ENCODE assay signal across 19 mouse cellular contexts in the genomic region with DNA sequence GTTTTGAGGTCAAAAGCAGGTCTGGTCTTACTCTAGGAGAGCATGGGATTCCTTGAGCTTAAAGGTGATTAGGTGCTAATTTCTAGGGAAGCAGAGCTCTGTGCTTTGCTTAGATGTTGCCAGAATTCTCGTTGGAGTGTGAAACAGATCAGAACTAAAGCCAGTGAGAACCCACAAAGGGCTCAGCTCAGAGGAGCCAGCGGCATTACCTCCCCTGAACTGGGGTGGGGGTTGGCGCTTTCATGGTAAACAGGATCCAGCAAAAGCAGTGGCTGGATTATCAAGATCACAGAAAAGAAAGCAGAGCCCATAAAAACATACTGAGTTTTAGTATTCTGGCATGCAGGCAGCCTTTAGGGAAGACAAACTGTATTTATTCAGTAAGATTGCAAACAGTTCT. TPM values are rescaled to one million over a fixed set of nuclear protein-coding genes. Genes with fewer than 3 reads are reported as not detected.
DNase-seq lines count a peak whose midpoint lies in the region; ATAC-seq and TF ChIP-seq lines count a peak whose summit lies in the region.
"Had no signal": no experiment of that assay in that cellular context is flagged by ENCODE, and none has a peak within 500 bp of the region (broad histone marks: within the 10 kb centered on the region; RNA-seq: fewer than 3 reads in every experiment).

No protein-coding gene starts in this region.

- no peaks in the 10 kb centered on the region for H3K27me3 ChIP-seq in midbrain, embryonic 14.5 days (ENCODE audit: control insufficient read depth, insufficient read depth, low read length)
- no peaks in the 10 kb centered on the region for H3K27me3 ChIP-seq in midbrain, postnatal 0 days (ENCODE audit: insufficient read depth, low read length)
- H3K27me3 ChIP-seq: heart, embryonic 15.5 days; liver, embryonic 15.5 days; neural tube, embryonic 13.5 days had no signal

- no peak overlapping the region for H3K4me2 ChIP-seq in midbrain, embryonic 14.5 days (ENCODE audit: low read length)
- no peak overlapping the region for H3K4me2 ChIP-seq in midbrain, postnatal 0 days (ENCODE audit: low read depth, low read length, poor library complexity, severe bottlenecking)
- H3K4me2 ChIP-seq: heart, embryonic 15.5 days; liver, embryonic 15.5 days; neural tube, embryonic 13.5 days had no signal

- no peaks in the 10 kb centered on the region for H3K4me1 ChIP-seq in midbrain, embryonic 14.5 days (ENCODE audit: control insufficient read depth, insufficient read depth, low read length)
- peaks cover 8% of the 10 kb centered on the region; the same call in 1 of the 2 replicates for H3K4me1 ChIP-seq in midbrain, postnatal 0 days (ENCODE audit: insufficient read depth, low read length)
- H3K4me1 ChIP-seq: liver, embryonic 15.5 days had no signal

- no peak for ATAC-seq in midbrain, embryonic 14.5 days (ENCODE audit: low FRiP score, low TSS enrichment)
- no peak for ATAC-seq in midbrain, postnatal 0 days (ENCODE audit: low FRiP score)
- ATAC-seq: inflammation-experienced regulatory T-cells, adult 6 months had no signal

- no peaks in the 10 kb centered on the region for H3K36me3 ChIP-seq in midbrain, embryonic 14.5 days (ENCODE audit: control insufficient read depth, insufficient read depth, low read length)
- H3K36me3 ChIP-seq in midbrain, postnatal 0 days (ENCODE audit: insufficient read depth, low read length), result no peaks in the 10 kb centered on the region
- H3K36me3 ChIP-seq: heart, embryonic 15.5 days; hindbrain, embryonic 10.5 days; liver, embryonic 15.5 days; neural tube, embryonic 13.5 days had no signal

- no peak for TF ChIP-seq CTCF in gastrocnemius, adult 2 months (IDR thresholded peaks at IDR 0.05)
- no peak for TF ChIP-seq CTCF in midbrain, postnatal 0 days (IDR thresholded peaks at IDR 0.05)

- no peak overlapping the region for H3K4me3 ChIP-seq in gastrocnemius, adult 2 months
- no peak overlapping the region for H3K4me3 ChIP-seq in midbrain, embryonic 14.5 days (replicated peaks; ENCODE audit: low read depth, low read length)
- H3K4me3 ChIP-seq in midbrain, postnatal 0 days (ENCODE audit: low read depth, low read length), result no peak overlapping the region
- H3K4me3 ChIP-seq: heart, embryonic 15.5 days; hindbrain, embryonic 10.5 days; liver, embryonic 15.5 days; neural tube, embryonic 13.5 days had no signal

- H3K9ac ChIP-seq in midbrain, embryonic 14.5 days (replicated peaks; ENCODE audit: low read length), result no peak overlapping the region
- no peak overlapping the region for H3K9ac ChIP-seq in midbrain, postnatal 0 days (replicated peaks; ENCODE audit: low read length, poor library complexity, severe bottlenecking)
- H3K9ac ChIP-seq: heart, embryonic 15.5 days; liver, embryonic 15.5 days; neural tube, embryonic 13.5 days had no signal

- DNase-seq in gastrocnemius, adult 2 months, result no peak
- no peak for DNase-seq in gastrocnemius, postnatal 4 days (ENCODE audit: low spot score in 2 of 2)
- peak; percentile 47 for DNase-seq in midbrain, embryonic 14.5 days
- DNase-seq in midbrain, postnatal 0 days (ENCODE audit: low spot score), result no peak
- peak; percentile 22 for DNase-seq in kidney, postnatal 14 days
- DNase-seq in yolk sac, embryonic 10.5 days (ENCODE audit: low spot score), result peak; percentile 14
- DNase-seq in cerebellum, postnatal 25 days, result no peak
- DNase-seq in left cerebral cortex, postnatal 36 days (ENCODE audit: low spot score in 2 of 2), result no peak
- DNase-seq: cerebellum, adult 9-10 months; left cerebral cortex, postnatal 4 days; lung, postnatal 10 days; right cerebral cortex, postnatal 25 days; thymus, postnatal 14 days had no signal

- intact Hi-C loops in gastrocnemius, adult 2 months (cut with DNase I), result no loop called here
- intact Hi-C loops in left cerebral cortex, postnatal 36 days (cut with DNase I), result no loop called here

- no peaks in the 10 kb centered on the region for H3K9me3 ChIP-seq in midbrain, embryonic 14.5 days (ENCODE audit: control insufficient read depth, low read length)
- H3K9me3 ChIP-seq in midbrain, postnatal 0 days (ENCODE audit: low read length), result no peaks in the 10 kb centered on the region
- H3K9me3 ChIP-seq: heart, embryonic 15.5 days; hindbrain, embryonic 10.5 days; liver, embryonic 15.5 days; neural tube, embryonic 13.5 days had no signal

- H3K27ac ChIP-seq in gastrocnemius, adult 2 months, result peak overlapping the region; percentile 6; the same call in 1 of the 2 replicates
- no peak overlapping the region for H3K27ac ChIP-seq in midbrain, embryonic 14.5 days (replicated peaks; ENCODE audit: low read depth, low read length)
- no peak overlapping the region for H3K27ac ChIP-seq in midbrain, postnatal 0 days (ENCODE audit: low read depth, low read length)
- H3K27ac ChIP-seq: heart, embryonic 15.5 days; liver, embryonic 15.5 days had no signal

- WGBS in midbrain, embryonic 14.5 days, result 14% methylated on average over 3 of the region's 3 CpGs
- WGBS in midbrain, postnatal 0 days, result 17% methylated on average over 3 of the region's 3 CpGs

RNA-seq across cellular contexts. Expression of gene Spp1, which starts 28.2 kb away (rescaled TPM):
- total RNA-seq in gastrocnemius, adult 2 months (2021), result 1 to 10 TPM; 2.1 TPM
- 1 to 10 TPM in 1 of 2 experiments, under 1 TPM in 1; 0.76 to 1.2 TPM for total RNA-seq in gastrocnemius, postnatal 4 days (2021)
- polyA plus RNA-seq in midbrain, embryonic 14.5 days (2014; fragmentation: Nextera tagmentation; extraction: Ambion mirVana), result 7.1 and 65.2 TPM in 2 replicates
- total RNA-seq in midbrain, postnatal 0 days (2014; rRNA removed), result 14.3 and 18.4 TPM in 2 replicates
- polyA plus RNA-seq in midbrain, postnatal 0 days (2015; fragmentation: Nextera tagmentation; extraction: Ambion mirVana), result 25.9 and 31.2 TPM in 2 replicates
- 10 to 100 TPM in 1 of 2 experiments, 1 to 10 TPM in 1; 9.2 to 11.9 TPM for total RNA-seq in left cerebral cortex, postnatal 36 days (2021)
- total RNA-seq: megakaryocyte-erythroid progenitor cell, adult 5-6 weeks had no signal

RNA-seq across cellular contexts. Expression of gene Pkd2, which starts 52.5 kb away (rescaled TPM):
- total RNA-seq in gastrocnemius, adult 2 months (2021), result 10 to 100 TPM in 1 of 2 experiments, 1 to 10 TPM in 1; 9.9 to 15.7 TPM
- total RNA-seq in gastrocnemius, postnatal 4 days (2021), result 10 to 100 TPM; 43.1 to 49.2 TPM
- polyA plus RNA-seq in midbrain, embryonic 14.5 days (2014; fragmentation: Nextera tagmentation; extraction: Ambion mirVana), result 8.2 and 10.0 TPM in 2 replicates
- 25.8 and 29.1 TPM in 2 replicates for total RNA-seq in midbrain, postnatal 0 days (2014; rRNA removed)
- polyA plus RNA-seq in midbrain, postnatal 0 days (2015; fragmentation: Nextera tagmentation; extraction: Ambion mirVana), result 4.8 and 5.2 TPM in 2 replicates
- total RNA-seq in left cerebral cortex, postnatal 36 days (2021), result 10 to 100 TPM; 21.8 to 29.2 TPM

Comparison
In these comparisons a context has a peak if more than half of its experiments do, and no peak if none do; other contexts are left out.
1. DNase-seq: peak in midbrain, embryonic 14.5 days (single experiment), kidney, postnatal 14 days (single experiment) and yolk sac, embryonic 10.5 days (single experiment); none in gastrocnemius, adult 2 months (single experiment), gastrocnemius, postnatal 4 days (0 of 2), midbrain, postnatal 0 days (single experiment), cerebellum, postnatal 25 days (0 of 2) and left cerebral cortex, postnatal 36 days (0 of 2).